Mouse (Mus musculus) stomach, embryonic 14.5 days (tissue): ENCODE results near the gene Plek2. TPM values are rescaled to one million over a fixed set of nuclear protein-coding genes. Genes with fewer than 3 reads are reported as not detected.
A peak's percentile ranks its signal among the peaks of the same experiment; 100 is the strongest.

Experiments
- ATAC-seq: fragments of 200-750 bp; cut with Nextera tagmentation; 2 replicates; pipeline ENCODE4 v1.8.0; 2017; ENCODE audit warnings: low read depth, moderate TSS enrichment; ENCODE audit not compliant: insufficient number of reproducible peaks, insufficient read depth, low FRiP score
- H3K27ac ChIP-seq: fragments of 300-500 bp; sonication (generic); 2 replicates; pipeline ENCODE4 v1.5.1; 2014; ENCODE audit warnings: mild to moderate bottlenecking, low read length, moderate library complexity, mixed read lengths
- H3K27me3 ChIP-seq: fragments of 300-500 bp; sonication (generic); 2 replicates; pipeline ENCODE4 v1.6.1; 2014; ENCODE audit warnings: low read length, control low read depth, mixed read lengths; ENCODE audit not compliant: control insufficient read depth, insufficient read depth
- H3K36me3 ChIP-seq: fragments of 300-500 bp; sonication (generic); 2 replicates; pipeline ENCODE4 v1.6.1; 2014; ENCODE audit warnings: mild to moderate bottlenecking, control low read depth, low read length, moderate library complexity, mixed read lengths; ENCODE audit not compliant: control insufficient read depth, insufficient read depth
- H3K4me1 ChIP-seq: fragments of 300-500 bp; sonication (generic); 2 replicates; pipeline ENCODE4 v1.6.1; 2014; ENCODE audit warnings: low read length, control low read depth, mixed read lengths; ENCODE audit not compliant: control insufficient read depth, insufficient read depth
- H3K4me2 ChIP-seq: fragments of 300-500 bp; sonication (generic); replicated peaks from 2 replicates; pipeline ENCODE4 v1.6.1; 2014; ENCODE audit warnings: low read depth, low read length, control low read depth
- H3K4me3 ChIP-seq: fragments of 300-500 bp; sonication (generic); 2 replicates; pipeline ENCODE4 v1.5.1; 2014; ENCODE audit warnings: low read depth, low read length, control low read depth
- H3K9ac ChIP-seq: fragments of 300-500 bp; sonication (generic); replicated peaks from 2 replicates; pipeline ENCODE4 v1.6.1; 2014; ENCODE audit warnings: low read depth, mild to moderate bottlenecking, control low read depth, low read length, moderate library complexity, mixed read lengths
- H3K9me3 ChIP-seq: fragments of 300-500 bp; sonication (generic); 2 replicates; pipeline ENCODE4 v1.6.1; 2016; ENCODE audit warnings: low read depth, low read length, control low read depth; ENCODE audit not compliant: control insufficient read depth
- WGBS: fragments of 180-500 bp; shearing (Covaris S2); extraction: QIAGEN DNeasy Blood & Tissue Kit; methylation state at CpG from one replicate; pipeline ENCODE4 v1.1.7; 2014; 5-methylcytosine and 5-hydroxymethylcytosine counted together
- polyA plus RNA-seq: library from polyadenylated mRNA; unstranded; fragments of >200 nt; fragmentation: Nextera tagmentation; extraction: Ambion mirVana; gene quantifications from 2 replicates; pipeline ENCODE4 v1.2.1, GENCODE M21; 2014

The Plek2 gene
- polyA plus RNA-seq, 1 experiment from 2014 or later, result 21.0 TPM

DNA sequence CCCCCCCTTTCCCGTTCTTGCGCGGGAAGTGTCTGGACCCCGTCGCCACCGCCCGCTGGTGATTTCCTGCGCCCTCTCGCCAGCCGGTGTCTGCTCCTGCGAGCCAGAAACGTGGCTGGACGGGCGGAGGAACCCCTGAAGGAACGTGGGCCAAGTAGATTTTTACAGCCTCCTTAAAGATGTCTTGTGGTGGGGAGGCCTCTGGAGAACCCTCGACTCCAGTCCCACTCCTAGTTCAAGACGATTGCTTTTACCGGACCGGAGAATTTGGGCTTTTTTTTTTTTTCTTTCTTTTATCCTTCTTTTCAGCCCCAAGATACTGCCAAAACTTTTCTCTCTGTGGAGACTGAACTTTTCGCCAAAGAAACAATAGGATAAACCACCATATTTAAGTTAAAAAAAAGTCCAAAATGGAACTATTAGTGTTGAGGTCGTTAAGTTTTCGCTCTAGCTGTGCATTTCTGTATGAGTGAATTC, 44.5 kb downstream of the Plek2 start:
- H3K27ac ChIP-seq, result peak overlapping the region; percentile 89
- no peaks in the 10 kb centered on the region for H3K27me3 ChIP-seq
- peaks cover 2% of the 10 kb centered on the region; the same call in 1 of the 2 replicates for H3K36me3 ChIP-seq
- peak overlapping the region; percentile 72 for H3K4me2 ChIP-seq
- H3K9me3 ChIP-seq, result no peaks in the 10 kb centered on the region
- H3K9ac ChIP-seq, result peak overlapping the region; percentile 95
- under 1% methylated on average over 22 of the region's 22 CpGs for WGBS
- peaks cover 3% of the 10 kb centered on the region; the same call in 1 of the 2 replicates for H3K4me1 ChIP-seq
- ATAC-seq, result no peak
- peak overlapping the region; percentile 88 for H3K4me3 ChIP-seq

DNA sequence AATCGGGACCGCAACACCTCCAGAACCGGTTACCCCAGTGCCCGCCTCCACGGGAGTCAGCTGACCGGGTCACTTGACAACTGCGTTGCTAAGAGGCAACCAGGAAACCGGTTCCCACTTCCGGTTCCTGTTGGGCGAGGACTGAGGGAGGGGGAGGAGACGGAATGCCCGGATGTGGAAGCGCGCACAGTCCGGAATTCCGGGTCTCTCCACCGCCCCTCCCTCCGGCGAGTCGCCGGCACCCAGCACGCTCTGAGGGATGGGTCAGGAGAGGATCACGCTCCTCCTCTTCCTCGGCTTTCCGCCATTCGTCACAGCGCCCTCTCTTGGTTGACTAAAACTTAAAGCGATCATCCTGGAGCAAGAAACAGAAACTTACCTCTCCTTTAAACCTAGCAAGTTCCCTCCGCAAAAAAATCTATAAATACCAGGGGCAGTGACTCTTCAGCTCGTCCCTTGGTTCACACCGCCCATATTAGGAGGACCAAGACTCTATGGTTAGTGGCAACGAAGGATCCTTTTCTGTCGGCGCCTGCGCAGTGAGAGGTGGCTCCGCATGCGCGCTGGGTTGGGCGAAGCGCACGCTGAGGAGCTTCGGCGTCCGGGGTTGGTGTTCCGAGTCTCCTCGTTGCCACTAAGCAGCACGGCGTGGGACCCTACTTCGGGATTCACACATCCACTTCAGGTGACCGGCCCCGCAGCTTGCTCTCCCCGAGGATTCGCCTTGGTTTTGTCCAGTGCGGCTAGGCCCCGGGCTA, 45.1 kb downstream of the Plek2 start, which contains the start of the genes Atp6v1d and Eif2s1:
Gene Atp6v1d (minus strand): TSS at position 143 of the 758 bp plus-strand sequence.
Gene Eif2s1 (plus strand): TSS at position 324 of the 758 bp plus-strand sequence.
- peak within 1 kb of the TSS; percentile 95 for H3K9ac ChIP-seq
- peak within 1 kb of the TSS; percentile 83 for H3K4me2 ChIP-seq
- ATAC-seq, result peak; percentile 100
- H3K4me1 ChIP-seq, result peaks cover 3% of the 10 kb centered on the region; the same call in 1 of the 2 replicates
- H3K36me3 ChIP-seq, result no peaks in the 10 kb centered on the region
- H3K27ac ChIP-seq, result peak within 1 kb of the TSS; percentile 89
- H3K27me3 ChIP-seq, result no peaks in the 10 kb centered on the region
- under 1% methylated on average over 55 of the region's 55 CpGs for WGBS
- peak within 1 kb of the TSS; percentile 88 for H3K4me3 ChIP-seq
- H3K9me3 ChIP-seq, result no peaks in the 10 kb centered on the region

DNA sequence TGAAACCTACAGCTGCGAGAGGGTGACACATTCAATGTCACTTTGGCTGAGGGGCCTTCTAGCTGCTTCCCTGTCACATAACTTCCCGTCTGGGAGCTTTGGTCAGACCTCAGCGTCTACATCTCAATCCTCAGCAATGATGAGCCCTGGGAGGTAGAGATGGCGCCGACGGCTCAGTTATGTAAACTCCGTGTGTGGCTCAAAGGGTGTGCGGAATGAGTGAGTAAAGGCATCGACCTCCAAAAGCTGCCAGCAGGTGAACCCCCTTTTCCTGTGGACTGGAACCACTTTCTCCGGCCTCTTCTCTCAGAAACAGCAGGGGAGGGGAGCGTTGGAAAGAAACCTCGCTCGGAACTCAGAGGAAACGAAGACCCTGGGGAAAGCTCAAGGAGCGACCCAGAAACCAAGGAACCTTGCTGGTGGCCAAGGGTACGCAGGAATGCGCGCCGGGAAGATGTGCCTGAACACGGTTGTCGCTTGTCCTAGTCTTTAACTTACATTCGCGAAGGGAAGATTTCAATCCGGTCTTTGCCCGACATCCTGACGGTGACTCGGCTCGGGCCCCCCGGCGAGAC, 45.8 kb downstream of the Plek2 start:
- Histone ChIP-seq H3K4me1 (peaks cover 3% of the 10 kb centered on the region; the same call in 1 of the 2 replicates), H3K9ac (peak overlapping the region; percentile 67), H3K4me2 (peak overlapping the region; percentile 83), H3K4me3 (peak overlapping the region; percentile 88), H3K9me3 (no peaks in the 10 kb centered on the region), H3K27ac (peak overlapping the region; percentile 52; the same call in 1 of the 2 replicates), H3K27me3 (no peaks in the 10 kb centered on the region), H3K36me3 (no peaks in the 10 kb centered on the region; the same call in 1 of the 2 replicates)
- ATAC-seq, result 0 out of 2 replicates have a peak, but pooled peaks have one; percentile 4
- WGBS, result under 1% methylated on average over 30 of the region's 30 CpGs

DNA sequence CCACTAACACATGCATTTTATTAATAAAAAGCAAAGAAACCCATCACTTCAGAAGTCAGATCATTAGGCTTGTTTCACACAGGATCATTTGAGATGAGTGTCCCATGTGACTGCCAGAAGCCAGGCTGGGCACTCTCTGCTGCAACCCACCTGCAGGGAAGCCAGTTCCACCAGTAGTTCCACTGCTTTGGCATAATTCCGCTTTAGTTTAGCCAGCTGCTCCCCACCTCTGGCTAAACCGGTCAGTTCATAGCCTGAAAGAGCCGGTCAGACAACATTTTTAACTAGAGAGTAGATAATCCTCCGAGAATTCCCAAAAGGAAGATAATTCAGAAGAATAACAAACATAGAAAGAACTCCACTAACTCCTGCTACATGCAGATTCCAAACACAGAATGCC, 58.5 kb downstream of the Plek2 start:
- no peak overlapping the region for H3K4me3 ChIP-seq
- no peaks in the 10 kb centered on the region for H3K27me3 ChIP-seq
- no peak overlapping the region for H3K9ac ChIP-seq
- H3K27ac ChIP-seq, result no peak overlapping the region
- WGBS, result 83% methylated on average over 4 of the region's 4 CpGs
- peaks cover 25% of the 10 kb centered on the region; the same call in 1 of the 2 replicates for H3K36me3 ChIP-seq
- no peak overlapping the region for H3K4me2 ChIP-seq
- no peaks in the 10 kb centered on the region for H3K4me1 ChIP-seq
- H3K9me3 ChIP-seq, result no peaks in the 10 kb centered on the region
- ATAC-seq, result no peak

DNA sequence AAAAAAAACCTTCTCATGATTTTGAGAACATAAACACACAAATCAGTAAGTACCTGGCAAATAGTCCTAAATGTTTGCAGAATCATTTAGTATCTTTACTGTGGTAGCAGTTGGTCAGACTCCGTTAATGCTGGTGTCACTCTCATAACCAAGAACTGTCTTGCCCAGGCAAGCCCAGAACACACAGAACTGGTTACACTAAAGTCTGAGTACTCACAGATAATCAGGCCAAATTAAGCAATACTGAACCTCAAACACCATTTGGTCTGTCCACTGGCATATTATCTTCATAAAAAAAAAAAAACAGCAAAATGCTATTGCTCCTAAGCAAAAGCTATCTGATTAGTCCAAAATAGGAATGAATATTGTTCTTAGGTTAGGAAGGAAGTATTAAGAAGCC, 64.3 kb downstream of the Plek2 start:
- Histone ChIP-seq H3K9ac (no peak overlapping the region), H3K9me3 (no peaks in the 10 kb centered on the region), H3K27ac (no peak overlapping the region), H3K4me2 (no peak overlapping the region), H3K27me3 (no peaks in the 10 kb centered on the region), H3K4me3 (no peak overlapping the region), H3K4me1 (no peaks in the 10 kb centered on the region), H3K36me3 (peaks cover 29% of the 10 kb centered on the region)
- ATAC-seq, result no peak
- WGBS, result 90% methylated on average over 1 of the region's 1 CpGs

DNA sequence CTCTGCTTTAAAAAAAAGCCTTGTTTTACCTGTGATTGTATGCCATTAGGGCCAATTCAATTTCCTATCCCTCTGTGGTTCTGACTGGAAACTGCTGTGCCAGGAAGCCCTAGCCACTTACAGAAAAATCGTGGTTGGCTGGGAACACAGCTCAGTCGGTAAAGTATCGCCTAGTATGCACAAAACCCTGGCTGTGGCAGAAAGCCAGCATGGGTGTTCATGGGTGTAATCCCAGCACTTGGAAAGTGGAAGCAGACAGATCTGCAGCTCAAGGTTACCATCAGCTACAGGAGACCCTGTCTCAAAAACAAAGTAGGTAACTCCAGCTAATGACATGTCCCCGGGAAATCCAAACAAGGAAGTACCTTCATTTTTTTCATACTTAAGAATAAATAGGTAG, 66.9 kb downstream of the Plek2 start:
- Histone ChIP-seq H3K4me2 (no peak overlapping the region), H3K27me3 (no peaks in the 10 kb centered on the region), H3K36me3 (peaks cover 34% of the 10 kb centered on the region), H3K4me1 (no peaks in the 10 kb centered on the region), H3K27ac (no peak overlapping the region), H3K9ac (no peak overlapping the region), H3K9me3 (no peaks in the 10 kb centered on the region), H3K4me3 (no peak overlapping the region)
- 84% methylated on average over 4 of the region's 4 CpGs for WGBS
- no peak for ATAC-seq

Other genes starting within 250 kb of the Plek2 start
- 0.69 TPM in 1 of 2 replicates, not detected in the other for gene Fam71d, start 215.4 kb downstream of the Plek2 start, polyA plus RNA-seq
- gene Mpp5, start 158.1 kb downstream of the Plek2 start, polyA plus RNA-seq, result 21.1 and 22.7 TPM in 2 replicates
- 68.3 and 72.9 TPM in 2 replicates for gene Atp6v1d, start 45.3 kb downstream of the Plek2 start, polyA plus RNA-seq
- 190 and 198 TPM in 2 replicates for gene Eif2s1, start 45.1 kb downstream of the Plek2 start, polyA plus RNA-seq
- 5.3 and 5.7 TPM in 2 replicates for gene Tmem229b, start 100.7 kb upstream of the Plek2 start, polyA plus RNA-seq
- 4.7 and 4.8 TPM in 2 replicates for gene Plekhh1, start 122.2 kb upstream of the Plek2 start, polyA plus RNA-seq
- gene Pigh, start 182.7 kb upstream of the Plek2 start, polyA plus RNA-seq, result 36.0 and 37.4 TPM in 2 replicates
- gene Arg2, start 223.8 kb upstream of the Plek2 start, polyA plus RNA-seq, result 0.94 and 1.4 TPM in 2 replicates